ENCODE assay signal across 9 mouse cellular contexts in the genomic region with DNA sequence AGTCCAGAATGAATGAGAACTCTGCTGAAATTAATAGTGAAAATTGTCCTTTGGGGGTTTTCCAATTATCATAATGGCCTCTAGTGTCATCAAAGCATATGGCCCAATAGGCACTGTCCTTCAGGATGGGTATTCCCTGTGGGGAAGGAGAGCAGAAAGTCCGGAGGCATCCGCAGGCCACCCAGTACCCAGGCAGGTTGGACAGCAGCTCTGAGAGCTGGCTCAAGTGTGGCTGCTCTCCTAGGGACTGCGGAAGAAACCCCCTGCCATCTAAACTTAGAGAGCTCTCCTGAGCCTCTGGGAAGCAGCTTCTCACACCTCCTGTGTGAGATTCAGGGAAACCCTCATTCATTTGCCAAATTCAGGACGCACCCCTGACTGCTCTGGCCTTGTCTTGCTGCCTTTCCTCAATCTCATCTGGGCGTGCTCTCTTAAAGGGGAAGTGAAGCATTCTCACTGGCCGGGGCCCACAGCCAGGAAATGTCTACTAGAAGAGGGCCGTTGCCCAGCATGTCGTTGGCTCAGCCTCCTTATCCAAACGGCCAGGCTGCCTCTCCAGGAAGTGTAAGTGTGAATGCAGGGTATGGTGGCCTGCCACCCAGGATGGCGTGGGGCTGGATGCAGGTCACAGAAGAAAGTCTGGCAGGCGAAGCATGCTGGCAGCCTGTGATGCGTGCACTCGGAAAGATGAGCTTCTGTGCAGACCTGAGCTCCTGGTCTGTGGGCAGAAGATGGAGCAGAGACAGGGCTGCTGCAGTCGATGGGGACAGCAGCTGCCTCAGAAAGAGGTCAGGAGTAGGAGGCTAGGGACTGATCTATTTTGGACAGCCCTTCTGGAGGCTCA.
A peak's percentile ranks its signal among the peaks of the same experiment; 100 is the strongest.
DNase-seq lines count a peak whose midpoint lies in the region; ATAC-seq and TF ChIP-seq lines count a peak whose summit lies in the region.
"Had no signal": no experiment of that assay in that cellular context is flagged by ENCODE, and none has a peak within 500 bp of the region (broad histone marks: within the 10 kb centered on the region; RNA-seq: fewer than 3 reads in every experiment).

No protein-coding gene starts in this region.

- peak overlapping the region; percentile 35; the same call in 1 of the 2 replicates for H3K27ac ChIP-seq in forebrain, embryonic 13.5 days
- peak overlapping the region; percentile 15; the same call in 1 of the 2 replicates for H3K27ac ChIP-seq in heart, postnatal 0 days (ENCODE audit: low read depth)
- H3K27ac ChIP-seq in liver, embryonic 12.5 days = peak overlapping the region; percentile 94

- H3K4me3 ChIP-seq in forebrain, embryonic 13.5 days = no peak overlapping the region
- H3K4me3 ChIP-seq in heart, postnatal 0 days (ENCODE audit: low read depth, low read length) = peak overlapping the region; percentile 33
- peak overlapping the region; percentile 61 for H3K4me3 ChIP-seq in liver, embryonic 12.5 days

- no peaks in the 10 kb centered on the region for H3K27me3 ChIP-seq in forebrain, embryonic 13.5 days
- H3K27me3 ChIP-seq in heart, postnatal 0 days (ENCODE audit: control insufficient read depth, insufficient read depth, low read length) = no peaks in the 10 kb centered on the region
- no peaks in the 10 kb centered on the region for H3K27me3 ChIP-seq in liver, embryonic 12.5 days (replicated peaks)
- H3K27me3 ChIP-seq: Patski had no signal

- H3K9me3 ChIP-seq in forebrain, embryonic 13.5 days (replicated peaks) = no peaks in the 10 kb centered on the region
- H3K9me3 ChIP-seq in heart, postnatal 0 days (replicated peaks; ENCODE audit: control insufficient read depth, low read length) = no peaks in the 10 kb centered on the region
- H3K9me3 ChIP-seq in liver, embryonic 12.5 days (replicated peaks) = no peaks in the 10 kb centered on the region

- peak; percentile 63 for ATAC-seq in CD4-positive, CD25-positive, alpha-beta regulatory T cell, adult 4 months
- peak; percentile 64 for ATAC-seq in forebrain, embryonic 13.5 days
- peak; percentile 82 for ATAC-seq in heart, postnatal 0 days (ENCODE audit: insufficient read depth, low read depth)
- peak; percentile 57 for ATAC-seq in liver, embryonic 12.5 days
- ATAC-seq: Patski had no signal

- peaks cover 21% of the 10 kb centered on the region for H3K4me1 ChIP-seq in forebrain, embryonic 13.5 days
- peaks cover 29% of the 10 kb centered on the region for H3K4me1 ChIP-seq in heart, postnatal 0 days (ENCODE audit: control insufficient read depth, insufficient read depth)
- peaks cover 76% of the 10 kb centered on the region for H3K4me1 ChIP-seq in liver, embryonic 12.5 days

- no peak overlapping the region for H3K9ac ChIP-seq in forebrain, embryonic 13.5 days
- peak overlapping the region; percentile 0; the same call in 1 of the 2 replicates for H3K9ac ChIP-seq in heart, postnatal 0 days (replicated peaks; ENCODE audit: low read depth, low read length)
- H3K9ac ChIP-seq in liver, embryonic 12.5 days = peak overlapping the region; percentile 81

- peak overlapping the region; percentile 27 for H3K4me2 ChIP-seq in forebrain, embryonic 13.5 days
- H3K4me2 ChIP-seq in heart, postnatal 0 days (ENCODE audit: low read depth, low read length) = peak overlapping the region; percentile 55
- H3K4me2 ChIP-seq in liver, embryonic 12.5 days = peak overlapping the region; percentile 79

- TF ChIP-seq EP300 in heart, postnatal 0 days (IDR thresholded peaks at IDR 0.05; ENCODE audit: low read depth) = no peak

- peak; percentile 70 for DNase-seq in c-Kit-positive CD71-positive TER-119-negative erythroid progenitor cells, embryonic 14.5 days (ENCODE audit: low read depth)
- peak; percentile 67 for DNase-seq in heart, postnatal 0 days (ENCODE audit: low spot score)
- peak; percentile 69 for DNase-seq in kidney, postnatal 14 days
- peak; percentile 74 for DNase-seq in naive thymus-derived CD4-positive, alpha-beta T cell, adult 2 months (ENCODE audit: low read depth)
- peak; percentile 76 to 87 for DNase-seq in spleen, postnatal 4 days (ENCODE audit: low spot score in 2 of 2)

- 35% methylated on average over 14 of the region's 14 CpGs for WGBS in forebrain, embryonic 13.5 days
- 7% methylated on average over 14 of the region's 14 CpGs for WGBS in heart, postnatal 0 days
- 12% methylated on average over 14 of the region's 14 CpGs for WGBS in liver, embryonic 12.5 days (ENCODE audit: insufficient replicate concordance)

- no peak for TF ChIP-seq CTCF in heart, postnatal 0 days (IDR thresholded peaks at IDR 0.05; ENCODE audit: low read depth)

- no peaks in the 10 kb centered on the region for H3K36me3 ChIP-seq in forebrain, embryonic 13.5 days (ENCODE audit: poor library complexity, severe bottlenecking)
- H3K36me3 ChIP-seq in heart, postnatal 0 days (replicated peaks; ENCODE audit: control insufficient read depth, insufficient read depth, low read length) = no peaks in the 10 kb centered on the region
- peaks cover 12% of the 10 kb centered on the region for H3K36me3 ChIP-seq in liver, embryonic 12.5 days

Comparison
In these comparisons a context has a peak if more than half of its experiments do, and no peak if none do; other contexts are left out.
1. H3K27ac ChIP-seq: peak in every context shown above with its lines; median percentile 94 in liver, embryonic 12.5 days; 35 in forebrain, embryonic 13.5 days; 15 in heart, postnatal 0 days.
2. H3K4me2 ChIP-seq: peak in every context shown above with its lines; median percentile 79 in liver, embryonic 12.5 days; 55 in heart, postnatal 0 days; 27 in forebrain, embryonic 13.5 days.